Mouse (Mus musculus) adrenal gland, postnatal 25 days (tissue): ENCODE data around the gene Aco1. TPM values are rescaled to one million over a fixed set of nuclear protein-coding genes. Genes with fewer than 3 reads are reported as not detected.
"Not testable (repeated sequence)": the region's sequence is repeated elsewhere in the genome, so short reads cannot be mapped to it uniquely, and the experiment has no call there.

Experiments
- DNase-seq: peaks from one replicate; pipeline ENCODE4 v3.0.0; 2021; ENCODE audit warnings: mixed read lengths
- long read RNA-seq: library from polyadenylated mRNA; stranded (forward); transcript quantifications from one replicate; pipeline ENCODE4 v2.0.0, GENCODE M21; 2021
- total RNA-seq: library from RNA; stranded (reverse); gene quantifications from 2 replicates; pipeline ENCODE4 v1.2.3, GENCODE M21; 2021

Gene Aco1
- 161 and 187 TPM in 2 replicates for total RNA-seq
- long read RNA-seq, transcript Aco1-201 (21 exons, 3,832 nt) = major isoform, 302 of 374 reads
- long read RNA-seq, partial matches to known transcripts = 55 of 374 reads
- long read RNA-seq, other reads (novel, unspliced or antisense) = 17 of 374 reads

DNA sequence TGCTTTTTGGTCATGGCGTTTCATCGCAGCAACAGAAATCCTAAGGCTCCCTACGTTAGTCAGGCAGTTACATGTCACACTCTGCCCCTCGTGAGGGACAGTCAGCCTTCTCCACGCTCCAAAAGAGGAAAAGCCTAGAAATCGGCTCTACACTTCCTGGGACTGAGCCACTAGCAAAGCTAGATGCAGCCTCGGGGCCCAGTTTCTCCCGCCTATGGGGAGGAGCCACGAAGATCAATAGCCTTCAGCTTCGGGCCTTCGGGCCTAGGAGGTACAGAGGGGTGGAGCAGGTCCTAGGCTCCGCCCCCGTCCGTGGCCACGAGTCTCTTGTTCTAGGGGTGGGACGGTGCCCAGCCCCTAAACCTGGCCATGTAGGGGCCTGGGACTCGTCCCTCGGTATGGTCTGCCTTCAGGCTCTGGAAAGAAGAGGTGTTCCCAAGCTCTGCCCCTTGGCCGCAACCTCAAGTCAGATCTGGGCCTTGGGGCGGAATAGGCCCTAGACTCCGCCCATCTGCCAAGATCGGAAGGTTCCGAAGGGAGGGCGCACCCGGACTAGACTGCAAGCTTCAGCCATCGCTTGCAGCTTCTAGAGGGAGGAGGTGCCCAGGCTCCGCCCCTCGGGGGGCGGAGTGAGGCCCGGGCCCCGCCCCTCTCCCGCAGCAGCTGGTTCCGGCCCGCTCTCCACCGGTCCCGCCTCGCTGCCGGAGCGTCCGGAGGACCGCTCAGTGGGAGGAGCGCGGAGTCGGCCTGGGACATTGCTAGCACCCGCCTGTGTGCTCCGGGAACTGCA is at the start of gene Aco1:
TSS of gene Aco1 (plus strand) at position 339 of the 790 bp plus-strand sequence.
- DNase-seq = peak; percentile 94

DNA sequence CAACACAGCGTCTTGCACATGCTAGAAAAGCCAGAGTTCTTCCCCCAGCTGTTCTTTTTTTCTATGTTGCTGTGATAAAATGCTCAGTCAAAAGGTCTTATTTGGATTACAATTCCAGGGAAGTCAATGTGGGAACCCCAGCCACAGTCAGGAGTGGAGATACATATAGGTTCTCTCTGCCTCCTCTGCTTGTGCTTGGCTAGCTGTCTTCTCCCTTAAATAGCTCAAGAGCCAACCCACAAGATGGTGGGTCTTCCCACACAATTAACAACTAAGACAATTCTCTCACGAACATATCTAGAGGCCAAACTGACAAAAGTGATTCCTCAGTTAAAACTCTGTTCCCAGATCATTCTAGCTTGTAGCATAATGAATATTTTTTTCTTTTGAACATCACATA is 47.9 kb upstream of the Aco1 start:
- DNase-seq = no peak

DNA sequence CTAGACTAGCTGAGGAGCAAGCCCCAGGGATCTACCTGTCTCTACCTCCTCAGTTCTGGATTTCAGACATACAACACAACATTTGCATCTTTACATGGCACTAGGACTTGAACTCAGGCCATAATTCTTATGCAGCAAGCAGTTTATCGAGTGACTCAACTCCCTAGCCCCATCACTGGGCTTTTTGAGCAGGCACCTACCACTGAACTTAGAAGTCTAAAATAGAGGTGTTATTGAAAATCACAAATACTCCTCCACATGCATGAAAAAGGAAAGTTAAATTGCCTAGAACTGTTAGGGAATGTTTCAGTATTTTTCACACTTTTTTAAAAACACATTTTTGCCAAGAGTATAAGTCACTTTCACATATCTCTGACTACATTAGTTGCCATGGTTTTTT is 39.9 kb upstream of the Aco1 start:
- no peak for DNase-seq

GRCm38 (mm10) chr4:40106004-40106536 is 36.8 kb upstream of the Aco1 start:
- no peak for DNase-seq

DNA sequence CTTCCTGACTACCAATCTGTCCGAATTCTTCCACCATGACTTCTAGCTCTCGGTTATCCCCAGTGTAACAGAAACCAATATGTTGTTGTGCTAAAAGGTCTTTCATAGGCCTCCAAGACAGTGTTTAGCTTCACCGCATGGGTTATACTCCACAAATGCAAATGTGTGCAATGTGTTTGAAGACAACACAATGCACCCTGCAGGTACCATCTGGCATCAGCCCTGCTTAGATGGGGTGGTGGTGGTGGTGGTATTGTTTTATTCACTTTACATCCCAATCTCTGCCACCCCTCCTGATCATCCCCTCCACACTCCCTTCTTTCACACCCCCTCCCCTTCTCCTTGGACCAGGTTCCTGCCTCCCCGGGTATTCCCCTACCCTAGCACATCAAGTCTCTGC is 34.9 kb upstream of the Aco1 start:
- no peak for DNase-seq

DNA sequence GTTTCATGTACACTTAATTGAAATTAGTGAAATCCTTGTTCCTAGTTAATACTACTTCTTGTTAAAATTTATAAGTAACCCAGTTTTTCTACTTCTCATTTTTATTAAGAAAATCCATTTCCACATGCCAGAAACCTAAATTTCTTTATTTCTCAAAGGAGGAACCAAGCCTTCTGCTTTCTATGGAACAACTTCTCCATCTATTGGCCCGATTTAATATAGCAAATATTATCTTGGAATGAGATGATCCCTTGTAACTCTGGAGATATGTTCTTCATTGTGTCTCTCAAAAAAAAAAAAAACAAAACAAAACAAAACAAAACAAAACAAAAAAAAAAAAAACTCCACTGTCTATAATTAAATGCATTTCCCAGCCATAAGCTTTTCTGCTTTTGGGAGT is 29.7 kb upstream of the Aco1 start:
- no peak for DNase-seq

GRCm38 (mm10) chr4:40121221-40121620 is 21.7 kb upstream of the Aco1 start:
- DNase-seq = peak; percentile 49

DNA sequence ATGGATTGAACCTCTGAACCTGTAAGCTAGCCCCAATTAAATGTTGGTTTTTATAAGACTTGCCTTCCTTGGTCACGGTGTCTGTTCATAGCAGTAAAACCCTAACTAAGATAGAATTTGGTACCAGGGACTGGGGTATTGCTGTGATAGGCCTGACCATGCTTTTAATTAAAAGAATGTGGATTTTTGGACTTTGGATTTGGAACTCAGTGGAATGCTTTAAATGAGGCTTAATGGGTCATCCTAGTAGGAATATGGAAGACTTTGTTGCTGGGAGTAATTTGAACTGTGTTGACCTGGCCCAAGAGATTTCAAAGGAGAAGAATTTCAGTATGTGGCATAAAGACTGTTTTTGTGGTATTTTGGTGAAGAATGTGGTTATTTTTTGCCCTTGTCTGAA is 20.6 kb upstream of the Aco1 start:
- not testable (repeated sequence) for DNase-seq

DNA sequence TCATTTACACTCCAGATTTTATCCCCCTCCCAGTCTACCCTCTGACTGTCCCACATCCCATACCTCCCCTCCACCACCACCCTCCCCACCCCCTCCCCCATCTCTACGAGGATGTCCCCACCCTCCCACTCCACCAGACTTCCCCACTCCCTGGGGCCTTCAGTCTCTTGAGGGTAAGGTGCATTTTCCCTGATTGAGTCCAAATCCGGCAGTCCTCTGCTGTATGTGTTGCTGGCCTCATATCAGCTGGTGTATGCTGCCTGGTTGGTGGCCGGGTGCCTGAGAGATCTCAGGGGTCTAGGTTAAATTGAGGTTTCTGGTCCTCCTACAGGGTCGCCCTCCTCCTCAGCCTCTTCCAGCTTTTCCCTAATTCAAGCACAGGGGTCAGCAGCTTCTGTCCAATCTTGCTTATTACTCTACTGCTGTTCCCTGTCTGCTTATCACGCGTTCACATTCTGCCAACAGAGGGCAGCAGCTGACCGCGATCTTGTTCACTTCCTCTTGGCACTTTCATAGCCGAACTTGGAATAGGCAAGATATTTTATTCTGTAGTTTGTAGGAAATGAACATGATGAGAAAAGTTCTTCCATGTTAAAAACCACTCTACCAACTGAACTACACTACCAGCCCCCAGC is 8.3 kb upstream of the Aco1 start:
- peak; percentile 82 for DNase-seq

- DNase-seq = no peak
These were observed 6.4 kb upstream of the Aco1 start for GRCm38 (mm10) chr4:40136519-40136918.

DNA sequence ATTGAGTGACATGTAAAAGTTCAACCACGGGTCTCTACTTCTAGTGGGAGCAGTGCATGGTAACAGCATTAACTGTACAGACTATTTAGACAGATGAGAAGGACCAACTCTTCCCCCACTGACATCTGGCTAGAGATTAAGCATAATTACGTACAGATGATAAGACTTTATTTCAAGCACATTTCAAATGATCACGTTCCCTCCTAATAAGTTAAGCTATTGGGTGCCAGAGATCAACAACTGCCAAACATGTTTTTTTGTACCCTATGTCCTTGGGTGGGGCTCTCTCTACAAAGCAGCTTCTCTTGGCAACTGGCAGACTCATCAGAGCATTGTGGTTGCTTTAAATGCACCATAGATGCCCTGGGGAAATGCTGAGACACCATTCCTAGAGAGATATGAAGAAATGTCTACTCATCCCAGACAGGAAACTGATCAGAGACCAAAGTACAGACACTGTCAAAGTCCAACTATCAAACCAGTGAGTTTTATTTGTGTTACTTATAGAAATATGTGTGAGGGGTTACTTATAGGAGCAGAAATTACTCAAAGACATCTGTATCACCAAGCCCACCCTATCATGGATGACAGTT is 3.1 kb upstream of the Aco1 start:
- no peak for DNase-seq

- no peak for DNase-seq
These were observed 621 bp downstream of the Aco1 start for GRCm38 (mm10) chr4:40143533-40143871.

DNA sequence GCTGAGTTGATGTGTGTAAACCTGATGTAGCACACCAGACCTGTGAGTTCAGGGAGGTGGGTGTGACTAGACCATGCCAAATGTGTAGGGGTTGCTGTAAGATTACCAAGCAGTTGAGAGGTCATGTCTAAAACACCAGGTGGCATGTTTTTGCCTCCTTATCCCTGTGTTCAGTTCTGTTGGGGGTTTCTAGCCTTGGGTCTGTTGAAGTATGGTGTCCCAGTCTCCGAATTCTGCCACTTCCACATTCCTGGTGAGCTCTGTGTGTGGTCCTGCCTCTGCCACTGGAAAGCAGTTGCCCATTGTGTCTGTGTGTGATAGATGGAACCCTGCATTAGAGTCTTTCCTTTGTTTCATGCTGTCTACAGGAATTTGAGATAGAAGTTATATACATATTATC is 1.7 kb downstream of the Aco1 start:
- no peak for DNase-seq

GRCm38 (mm10) chr4:40144981-40145380 is 2.1 kb downstream of the Aco1 start:
- no peak for DNase-seq

GRCm38 (mm10) chr4:40148281-40148680 is 5.4 kb downstream of the Aco1 start:
- DNase-seq = no peak

GRCm38 (mm10) chr4:40150046-40150445 is 7.2 kb downstream of the Aco1 start:
- no peak for DNase-seq

GRCm38 (mm10) chr4:40152771-40153170 is 9.9 kb downstream of the Aco1 start:
- DNase-seq = no peak

GRCm38 (mm10) chr4:40153500-40153899 is 10.6 kb downstream of the Aco1 start:
- no peak for DNase-seq

DNA sequence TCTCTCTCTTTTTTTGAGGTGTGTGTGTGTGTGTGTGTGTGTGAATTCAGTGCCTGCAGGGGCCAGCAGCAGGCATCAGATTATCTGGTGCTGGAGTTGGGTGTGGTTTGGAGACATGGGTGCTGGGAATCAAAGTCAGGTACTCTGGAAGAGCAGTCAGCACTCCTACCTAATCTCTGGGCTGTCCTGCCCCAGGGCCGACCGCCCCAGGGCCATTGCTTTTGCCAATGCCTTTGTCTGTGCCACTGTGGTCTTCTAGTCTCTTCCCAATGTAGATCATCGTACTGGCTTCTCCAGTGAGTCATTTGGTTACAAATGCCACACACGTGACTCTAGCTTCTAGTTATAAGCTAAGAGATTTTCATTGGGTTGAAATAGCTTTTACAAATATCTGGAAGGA is 11.9 kb downstream of the Aco1 start:
- DNase-seq = no peak

DNA sequence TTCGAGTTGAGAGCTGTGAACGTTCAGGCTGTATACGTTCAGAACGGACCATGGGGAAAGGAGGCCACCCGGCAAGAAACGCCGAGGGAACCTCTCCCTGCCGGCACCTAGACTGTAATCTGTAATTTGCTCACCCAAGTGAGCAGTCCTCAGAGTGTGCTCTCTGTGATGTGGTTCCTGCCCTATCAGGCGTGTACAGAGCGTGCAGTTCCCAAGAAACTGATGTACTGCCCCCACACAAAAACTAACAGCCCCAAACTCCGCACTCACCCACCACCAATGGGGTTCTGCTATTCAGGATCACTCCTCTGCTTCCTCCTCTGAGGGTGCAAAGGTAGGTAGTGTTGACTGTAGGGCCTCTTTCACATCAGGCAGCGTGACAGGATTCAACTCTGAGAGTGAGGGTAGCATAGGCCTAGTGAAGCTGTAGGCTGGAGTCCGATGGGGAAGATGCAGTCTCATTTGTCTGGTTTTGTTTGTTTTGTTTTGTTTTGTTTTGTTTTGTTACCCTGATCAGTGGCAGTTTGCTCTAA is 12.7 kb downstream of the Aco1 start:
- DNase-seq = no peak

GRCm38 (mm10) chr4:40156153-40156552 is 13.3 kb downstream of the Aco1 start:
- peak; percentile 63 for DNase-seq

GRCm38 (mm10) chr4:40156582-40157499 is 14.0 kb downstream of the Aco1 start:
- no peak for DNase-seq
